Mouse (Mus musculus) neural tube, embryonic 14.5 days (tissue): ENCODE data around the gene Bdp1. TPM values are rescaled to one million over a fixed set of nuclear protein-coding genes. Genes with fewer than 3 reads are reported as not detected.

ENCODE experiments used
- ATAC-seq: fragments of 200-750 bp; cut with Nextera tagmentation; 2 replicates; pipeline ENCODE4 v1.8.0; 2017; ENCODE audit warnings: low read depth, mild to moderate bottlenecking, moderate TSS enrichment, moderate library complexity
- H3K27ac ChIP-seq: fragments of 300-500 bp; sonication (generic); 2 replicates; pipeline ENCODE4 v1.5.1; 2014; ENCODE audit warnings: low read depth, mild to moderate bottlenecking, control low read depth, low read length, moderate library complexity, mixed read lengths
- H3K27me3 ChIP-seq: fragments of 300-500 bp; sonication (generic); 2 replicates; pipeline ENCODE4 v1.6.1; 2014; ENCODE audit warnings: low read length; ENCODE audit not compliant: control insufficient read depth, insufficient read depth
- H3K36me3 ChIP-seq: fragments of 300-500 bp; sonication (generic); 2 replicates; pipeline ENCODE4 v1.6.1; 2014; ENCODE audit warnings: low read length, mixed read lengths; ENCODE audit not compliant: control insufficient read depth, insufficient read depth
- H3K4me1 ChIP-seq: fragments of 300-500 bp; sonication (generic); 2 replicates; pipeline ENCODE4 v1.6.1; 2014; ENCODE audit warnings: low read length; ENCODE audit not compliant: control insufficient read depth, insufficient read depth
- H3K4me2 ChIP-seq: fragments of 300-500 bp; sonication (generic); 2 replicates; pipeline ENCODE4 v1.6.1; 2014; ENCODE audit warnings: mild to moderate bottlenecking, low read depth, low read length, control low read depth
- H3K4me3 ChIP-seq: fragments of 300-500 bp; sonication (generic); 2 replicates; pipeline ENCODE4 v1.5.1; 2014; ENCODE audit warnings: low read depth, low read length, control low read depth, mixed read lengths
- H3K9ac ChIP-seq: fragments of 300-500 bp; sonication (generic); replicated peaks from 2 replicates; pipeline ENCODE4 v1.6.1; 2014; ENCODE audit warnings: low read depth, mild to moderate bottlenecking, control low read depth, low read length, mixed read lengths
- H3K9me3 ChIP-seq: fragments of 300-500 bp; sonication (generic); 2 replicates; pipeline ENCODE4 v1.6.1; 2016; ENCODE audit warnings: low read length; ENCODE audit not compliant: control insufficient read depth
- WGBS: fragments of 180-500 bp; shearing (Covaris S2); extraction: QIAGEN DNeasy Blood & Tissue Kit; methylation state at CpG from one replicate; pipeline ENCODE4 v1.1.7; 2014; 5-methylcytosine and 5-hydroxymethylcytosine counted together
- polyA plus RNA-seq: library from polyadenylated mRNA; unstranded; fragments of >200 nt; fragmentation: Nextera tagmentation; extraction: Ambion mirVana; gene quantifications from 2 replicates; pipeline ENCODE4 v1.2.1, GENCODE M21; 2014

The Bdp1 gene
- polyA plus RNA-seq: 23.0 and 25.5 TPM in 2 replicates

DNA sequence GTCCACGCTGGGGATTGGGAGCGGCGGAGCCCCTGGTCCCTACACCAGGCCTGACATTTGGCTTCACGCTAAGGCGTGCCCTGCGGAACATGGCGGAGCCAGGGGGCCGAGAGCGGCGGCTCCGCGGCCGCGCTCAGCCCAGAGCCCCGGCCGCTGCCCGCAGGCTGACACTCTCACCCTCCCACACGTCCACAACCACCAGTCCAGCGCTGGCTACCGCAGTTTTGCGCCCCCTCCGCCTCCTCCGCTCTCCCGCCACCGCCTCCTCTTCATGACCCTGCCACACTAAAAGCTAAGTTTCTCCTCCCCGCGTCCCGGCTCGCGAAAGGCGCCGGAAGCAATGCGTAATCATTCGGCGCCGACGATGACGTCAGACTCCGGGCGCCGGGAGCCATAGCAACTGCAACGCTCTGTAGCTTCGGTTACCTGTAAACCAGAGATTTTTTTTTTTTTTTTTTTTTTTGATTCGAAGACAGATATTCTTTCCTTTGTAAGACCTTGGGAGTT lies at the start of gene Bdp1:
Gene Bdp1, minus strand, starts transcription at position 323 of the 507 bp plus-strand sequence.
- 1% methylated on average over 43 of the region's 44 CpGs for WGBS
- H3K4me3 ChIP-seq: peak within 1 kb of the TSS; percentile 89
- H3K9ac ChIP-seq: peak within 1 kb of the TSS; percentile 74
- H3K27ac ChIP-seq: peak within 1 kb of the TSS; percentile 70
- H3K4me2 ChIP-seq: peak within 1 kb of the TSS; percentile 50
- H3K4me1 ChIP-seq: peaks cover 19% of the 10 kb centered on the region
- no peaks in the 10 kb centered on the region for H3K36me3 ChIP-seq
- peak; percentile 80 for ATAC-seq
- no peaks in the 10 kb centered on the region for H3K9me3 ChIP-seq
- H3K27me3 ChIP-seq: no peaks in the 10 kb centered on the region

DNA sequence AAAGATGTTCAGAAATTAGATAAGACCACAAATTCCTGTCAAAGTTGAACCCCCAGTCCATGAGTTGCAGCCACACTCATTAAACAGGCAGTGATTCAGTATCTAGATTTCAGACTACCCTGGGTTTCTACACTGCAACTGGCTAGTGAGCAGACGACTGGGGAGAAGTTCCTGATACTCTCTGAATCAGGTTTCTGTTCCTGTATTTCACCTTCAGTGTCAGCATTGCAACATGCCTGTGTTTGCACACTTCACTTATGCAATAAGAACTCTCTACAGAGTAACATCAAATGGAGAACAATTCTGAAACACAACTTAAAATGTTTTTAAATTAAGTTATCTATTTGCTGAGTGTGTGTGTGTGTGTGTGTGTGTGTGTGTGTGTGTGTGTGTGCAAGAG lies 48.8 kb upstream of the Bdp1 start:
- Histone ChIP-seq H3K4me1 (no peaks in the 10 kb centered on the region), H3K4me3 (no peak overlapping the region), H3K27me3 (no peaks in the 10 kb centered on the region), H3K36me3 (no peaks in the 10 kb centered on the region), H3K9me3 (no peaks in the 10 kb centered on the region), H3K4me2 (no peak overlapping the region), H3K9ac (no peak overlapping the region), H3K27ac (no peak overlapping the region)
- no peak for ATAC-seq
- 50% methylated on average over 1 of the region's 1 CpGs for WGBS

DNA sequence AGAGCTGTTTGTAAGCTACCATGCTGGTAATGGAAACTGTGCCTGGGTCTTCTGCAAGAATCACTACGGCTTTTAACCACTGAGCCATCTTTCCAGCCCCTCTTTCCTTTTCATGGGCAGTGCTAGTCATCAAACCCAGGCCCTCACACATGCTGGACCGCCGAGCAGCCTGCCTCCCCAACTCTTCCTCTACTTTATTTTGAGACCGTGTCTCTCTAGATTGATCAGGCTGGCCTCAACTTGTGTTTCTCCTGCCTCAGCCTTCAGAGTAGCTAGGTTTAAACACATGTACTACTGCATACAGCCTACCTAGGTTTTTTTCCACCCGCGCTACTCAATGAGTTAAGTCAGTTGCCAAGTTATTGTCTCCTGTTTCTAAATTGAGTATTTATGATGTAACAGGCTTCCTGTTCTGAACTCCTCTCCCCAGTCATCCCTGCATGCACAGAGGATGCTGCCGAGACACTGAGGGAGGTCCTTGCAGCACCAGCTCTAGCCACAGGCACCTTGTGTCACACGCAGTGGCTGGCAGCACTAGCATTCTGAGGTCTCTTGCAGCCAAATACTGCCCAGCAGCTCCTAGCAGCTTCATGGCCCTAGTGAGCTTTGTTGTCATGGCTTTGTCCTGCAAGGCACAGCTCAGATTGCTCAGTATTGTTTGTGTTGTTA lies 37.9 kb upstream of the Bdp1 start:
- Histone ChIP-seq H3K27ac (no peak overlapping the region), H3K4me2 (no peak overlapping the region), H3K4me1 (no peaks in the 10 kb centered on the region), H3K36me3 (peaks cover 11% of the 10 kb centered on the region), H3K9me3 (no peaks in the 10 kb centered on the region), H3K9ac (no peak overlapping the region), H3K27me3 (no peaks in the 10 kb centered on the region), H3K4me3 (no peak overlapping the region)
- WGBS: 87% methylated on average over 8 of the region's 8 CpGs
- ATAC-seq: no peak

DNA sequence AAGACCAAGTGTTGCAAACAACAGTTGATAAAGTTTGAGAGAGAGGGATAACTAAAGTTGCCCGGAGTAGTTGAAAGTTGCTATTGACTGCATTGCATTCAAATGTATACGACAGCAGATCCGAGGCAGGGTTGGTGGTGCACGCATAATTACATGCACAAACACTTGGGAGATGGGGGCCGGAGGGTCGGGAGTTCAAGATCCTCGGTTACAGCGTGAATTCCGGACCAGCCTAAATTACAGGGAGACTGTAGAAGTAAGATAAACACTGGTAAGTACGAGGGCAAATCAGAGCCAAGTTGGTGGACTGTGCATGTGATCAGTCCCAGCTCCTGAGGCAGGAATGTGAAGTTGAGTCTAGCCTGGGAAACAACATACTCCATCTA lies 21.4 kb upstream of the Bdp1 start:
- Histone ChIP-seq H3K27me3 (no peaks in the 10 kb centered on the region), H3K27ac (no peak overlapping the region), H3K4me3 (peak overlapping the region; percentile 96), H3K4me2 (peak overlapping the region; percentile 95), H3K36me3 (peaks cover 14% of the 10 kb centered on the region), H3K9me3 (no peaks in the 10 kb centered on the region), H3K9ac (peak overlapping the region; percentile 82), H3K4me1 (peaks cover 8% of the 10 kb centered on the region)
- ATAC-seq: peak; percentile 44
- 4% methylated on average over 10 of the region's 10 CpGs for WGBS

DNA sequence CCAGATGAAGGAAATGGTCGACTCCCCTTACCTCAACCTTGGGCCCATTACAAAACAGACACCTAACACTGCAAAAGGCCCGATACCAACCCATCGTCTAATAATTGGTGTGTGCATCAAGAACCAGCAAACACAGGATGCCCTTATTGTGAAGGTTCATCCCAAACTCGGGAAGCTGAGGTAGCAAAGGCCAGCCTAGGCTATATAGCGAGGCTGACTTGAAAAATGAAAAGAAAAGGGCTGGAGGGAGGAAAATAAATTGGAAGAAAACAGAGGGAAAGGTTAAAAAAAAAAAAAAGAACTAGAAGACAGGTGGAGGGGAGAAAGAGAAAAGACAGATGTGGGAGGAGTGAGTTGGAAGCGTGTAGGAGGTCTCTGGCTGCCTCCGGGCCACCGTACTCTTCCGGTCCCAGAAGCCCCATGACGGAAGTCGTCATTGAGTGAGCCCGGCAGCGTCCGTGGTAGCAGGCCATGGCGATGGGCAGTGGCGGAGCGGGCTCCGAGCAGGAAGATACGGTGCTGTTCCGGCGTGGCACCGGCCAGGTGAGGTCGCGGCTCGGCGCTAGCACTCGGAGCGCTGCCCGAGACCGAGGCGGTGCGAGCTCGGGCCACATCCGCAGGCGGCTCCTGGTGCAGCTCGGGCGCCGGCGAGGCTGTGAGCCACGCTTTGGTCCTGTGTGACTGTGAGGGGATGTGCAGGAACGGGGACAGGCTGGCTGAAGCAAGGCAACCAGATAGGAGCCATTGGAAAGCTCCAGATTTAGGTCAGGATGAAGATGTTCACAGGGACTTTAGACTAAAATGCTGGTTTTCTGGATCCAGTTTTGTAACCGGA lies 20.8 kb upstream of the Bdp1 start, which contains the start of gene Smn1:
Gene Smn1, plus strand, starts transcription at position 430 of the 835 bp plus-strand sequence.
- H3K36me3 ChIP-seq: peaks cover 14% of the 10 kb centered on the region
- 5% methylated on average over 42 of the region's 42 CpGs for WGBS

DNA sequence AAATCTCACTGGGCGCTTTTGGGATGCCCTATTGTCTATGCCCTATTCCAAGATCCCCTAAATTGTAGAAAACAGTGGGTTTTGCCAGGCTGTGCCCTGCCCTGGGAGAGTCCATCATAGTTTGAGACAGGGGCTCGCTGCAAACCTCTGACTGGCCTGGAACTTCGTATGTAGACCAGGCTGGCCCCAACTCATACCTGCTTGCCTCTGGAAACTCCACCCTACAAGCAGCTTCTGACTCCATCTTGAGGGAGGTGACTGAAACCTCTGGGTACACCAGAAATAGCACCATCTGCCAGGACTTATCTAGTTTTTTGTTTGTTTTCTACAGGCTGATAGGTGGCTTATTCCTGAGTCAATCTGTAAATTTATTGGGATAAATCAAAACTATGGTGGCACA lies 20.1 kb upstream of the Bdp1 start:
- peaks cover 8% of the 10 kb centered on the region for H3K4me1 ChIP-seq
- no peaks in the 10 kb centered on the region for H3K27me3 ChIP-seq
- 80% methylated on average over 3 of the region's 3 CpGs for WGBS
- H3K9ac ChIP-seq: peak overlapping the region; percentile 82; the same call in 1 of the 2 replicates
- peak; percentile 39 for ATAC-seq
- no peak overlapping the region; the same call in 1 of the 2 replicates for H3K27ac ChIP-seq
- H3K4me2 ChIP-seq: peak overlapping the region; percentile 95
- H3K36me3 ChIP-seq: peaks cover 12% of the 10 kb centered on the region
- H3K4me3 ChIP-seq: peak overlapping the region; percentile 96
- H3K9me3 ChIP-seq: no peaks in the 10 kb centered on the region

More for the DNA sequence above, 20.8 kb upstream of the Bdp1 start, which contains the start of gene Smn1:
- H3K4me2 ChIP-seq: peak within 1 kb of the TSS; percentile 95
- H3K27ac ChIP-seq: no peak within 1 kb of the TSS; the same call in 1 of the 2 replicates
- H3K27me3 ChIP-seq: no peaks in the 10 kb centered on the region
- ATAC-seq: peak; percentile 99
- H3K9me3 ChIP-seq: no peaks in the 10 kb centered on the region
- H3K4me1 ChIP-seq: peaks cover 8% of the 10 kb centered on the region
- peak within 1 kb of the TSS; percentile 96 for H3K4me3 ChIP-seq
- peak within 1 kb of the TSS; percentile 82 for H3K9ac ChIP-seq

DNA sequence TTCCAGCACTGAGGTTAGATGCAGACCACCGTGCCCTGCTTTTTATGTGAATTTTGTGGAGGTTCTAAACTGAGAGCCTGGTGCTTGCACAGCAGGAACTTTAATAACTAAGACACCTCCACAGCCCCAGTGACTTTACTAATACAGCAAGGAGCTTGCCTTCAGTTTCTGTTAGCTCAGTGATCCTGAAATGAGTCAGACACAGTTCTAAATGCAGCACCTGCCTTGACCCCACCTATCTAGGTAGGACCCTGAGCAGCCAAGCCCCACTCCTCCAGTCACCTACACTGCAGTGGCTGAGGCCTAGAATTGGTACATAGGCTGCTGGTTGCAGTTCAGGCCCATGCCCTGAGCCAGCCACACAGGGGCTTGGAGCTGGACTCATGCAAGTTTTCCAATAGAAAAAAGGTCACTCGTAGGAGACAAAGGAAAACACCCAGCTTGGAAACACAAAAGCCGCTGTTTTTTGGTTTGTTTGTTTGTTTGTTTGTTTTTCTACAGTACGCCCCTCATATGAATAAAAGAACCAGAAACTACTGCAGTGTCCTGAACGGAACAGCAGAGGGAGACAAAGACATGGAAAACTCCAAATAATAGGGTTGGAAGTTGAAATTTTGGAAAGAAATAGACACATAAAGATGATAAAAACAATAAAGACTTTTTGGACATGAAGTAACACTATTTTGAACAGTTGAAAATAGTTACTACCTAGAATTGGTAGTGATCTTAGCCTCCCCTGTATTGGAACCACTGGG lies 8.5 kb upstream of the Bdp1 start:
- no peak overlapping the region for H3K9ac ChIP-seq
- WGBS: 43% methylated on average over 5 of the region's 5 CpGs
- no peak for ATAC-seq
- no peaks in the 10 kb centered on the region for H3K27me3 ChIP-seq
- H3K4me3 ChIP-seq: no peak overlapping the region
- no peak overlapping the region for H3K27ac ChIP-seq
- H3K4me2 ChIP-seq: no peak overlapping the region
- H3K9me3 ChIP-seq: no peaks in the 10 kb centered on the region
- peaks cover 5% of the 10 kb centered on the region for H3K4me1 ChIP-seq
- H3K36me3 ChIP-seq: peaks cover 9% of the 10 kb centered on the region; the same call in 1 of the 2 replicates

DNA sequence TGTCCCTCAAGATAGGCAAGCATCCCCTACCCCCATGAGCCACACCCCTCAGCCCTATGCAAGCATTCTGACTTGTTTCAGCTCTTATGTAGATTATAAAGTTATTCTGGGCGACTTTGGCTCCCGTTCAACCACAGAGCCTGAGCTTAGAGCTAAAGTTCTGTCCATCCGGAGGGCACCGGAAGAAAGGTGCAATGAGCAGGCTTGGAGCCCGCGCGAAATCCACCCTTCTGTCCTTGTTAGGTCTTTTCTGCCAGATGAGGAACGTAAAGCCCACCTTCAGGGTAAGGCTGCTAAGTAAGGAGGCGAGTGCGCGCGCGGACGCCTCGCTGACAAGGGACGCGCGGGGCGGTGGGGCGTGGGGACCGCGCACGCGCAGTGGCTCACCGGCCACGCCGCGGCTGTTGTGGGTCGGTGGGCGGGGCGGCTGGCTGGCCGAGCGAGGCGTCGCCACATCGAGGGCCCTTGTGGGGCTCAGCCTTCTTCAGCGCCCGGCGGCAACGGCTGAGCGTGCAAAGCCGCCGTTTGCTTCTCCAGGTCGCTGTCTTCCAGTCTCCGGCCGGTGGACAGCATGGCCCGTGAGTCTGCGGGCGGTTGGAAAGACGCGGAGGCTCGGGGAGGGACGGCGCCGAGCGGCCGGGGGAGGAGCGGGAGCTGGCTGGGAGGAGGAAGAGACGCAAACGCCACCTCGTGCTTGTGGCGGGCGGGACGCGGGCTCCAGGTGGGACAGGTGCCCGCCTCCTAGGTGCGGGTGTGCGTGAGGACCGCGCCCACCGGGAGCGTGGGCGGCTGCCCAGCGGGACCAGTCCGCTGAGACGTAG lies 4.0 kb upstream of the Bdp1 start, which contains the start of gene Serf1:
Gene Serf1, plus strand, starts transcription at position 361 of the 821 bp plus-strand sequence.
- peak within 1 kb of the TSS; percentile 85 for H3K4me2 ChIP-seq
- ATAC-seq: peak; percentile 76
- peak within 1 kb of the TSS; percentile 83 for H3K4me3 ChIP-seq
- H3K4me1 ChIP-seq: peaks cover 9% of the 10 kb centered on the region
- H3K36me3 ChIP-seq: no peaks in the 10 kb centered on the region
- WGBS: under 1% methylated on average over 61 of the region's 76 CpGs
- peak within 1 kb of the TSS; percentile 70 for H3K27ac ChIP-seq
- H3K9me3 ChIP-seq: no peaks in the 10 kb centered on the region
- H3K27me3 ChIP-seq: no peaks in the 10 kb centered on the region
- peak within 1 kb of the TSS; percentile 80 for H3K9ac ChIP-seq
